21 mouse cellular contexts compared by ENCODE assay signal in the genomic region with DNA sequence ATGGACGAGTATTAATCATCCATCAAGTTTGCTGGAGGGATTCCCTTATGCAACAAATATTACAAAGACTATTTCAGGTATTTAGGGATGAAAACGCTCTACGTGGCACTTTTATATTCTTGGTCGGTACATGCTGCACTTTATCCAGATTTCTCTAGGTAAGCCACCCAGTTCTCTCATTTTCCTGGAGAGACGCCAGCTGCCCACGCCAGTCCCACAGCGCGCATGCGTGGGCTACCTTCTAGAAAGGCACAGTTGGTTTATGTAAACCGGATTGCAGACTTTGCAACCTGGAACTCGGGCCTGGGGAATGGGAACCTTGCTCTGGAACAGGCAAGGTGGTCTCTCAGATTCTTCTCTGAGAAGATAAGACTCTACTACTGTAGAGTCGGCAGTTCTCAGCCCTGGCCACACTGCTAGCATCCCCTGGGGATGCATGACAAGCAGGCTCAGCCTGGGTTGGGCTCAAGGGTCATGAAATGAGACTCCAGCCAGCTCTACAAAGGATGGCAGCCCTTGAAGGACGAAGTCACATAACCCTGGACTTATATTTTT.
DNase-seq lines count a peak whose midpoint lies in the region; ATAC-seq and TF ChIP-seq lines count a peak whose summit lies in the region.
"Had no signal": no experiment of that assay in that cellular context is flagged by ENCODE, and none has a peak within 500 bp of the region (broad histone marks: within the 10 kb centered on the region; RNA-seq: fewer than 3 reads in every experiment).

No protein-coding gene starts in this region.

- no peak overlapping the region for H3K9ac ChIP-seq in midbrain, embryonic 11.5 days (ENCODE audit: low read length)
- H3K9ac ChIP-seq in midbrain, embryonic 16.5 days (ENCODE audit: low read depth, low read length): no peak overlapping the region
- H3K9ac ChIP-seq: hindbrain, embryonic 15.5 days; neural tube, embryonic 13.5 days had no signal

- ATAC-seq in frontal cortex, adult (ENCODE audit: low TSS enrichment): peak; percentile 92
- ATAC-seq in midbrain, embryonic 11.5 days (ENCODE audit: low FRiP score): no peak
- no peak for ATAC-seq in midbrain, embryonic 16.5 days
- ATAC-seq: CD4-positive, CD25-positive, alpha-beta regulatory T cell, adult 4 months; forebrain, embryonic 14.5 days had no signal

- no peak for DNase-seq in frontal cortex, postnatal 10 days (ENCODE audit: low spot score in 2 of 2)
- peak; percentile 53 for DNase-seq in midbrain, embryonic 11.5 days (ENCODE audit: low spot score, missing footprints)
- peak; percentile 58 to 84 for DNase-seq in left cerebral cortex, adult 8-10 months (ENCODE audit: low spot score in 2 of 2)
- DNase-seq in telencephalon, adult 2 months (ENCODE audit: low read depth, low spot score): peak; percentile 70
- DNase-seq in retina, postnatal 1 day: no peak
- no peak for DNase-seq in lung, adult 2 months
- DNase-seq: cerebellum, postnatal 14 days; gastrocnemius, postnatal 10 days; heart, postnatal 10 days; kidney, adult 18-20 months; kidney, postnatal 10 days; lung, adult 18-20 months; lung, postnatal 36 days; spleen, adult 18-20 months had no signal

- no peaks in the 10 kb centered on the region for H3K9me3 ChIP-seq in midbrain, embryonic 11.5 days (ENCODE audit: control insufficient read depth, low read length)
- no peaks in the 10 kb centered on the region for H3K9me3 ChIP-seq in midbrain, embryonic 16.5 days (replicated peaks; ENCODE audit: control insufficient read depth, low read length, poor library complexity, severe bottlenecking)
- H3K9me3 ChIP-seq: hindbrain, embryonic 15.5 days had no signal

- no peak overlapping the region for H3K27ac ChIP-seq in midbrain, embryonic 11.5 days (ENCODE audit: low read depth, low read length)
- H3K27ac ChIP-seq in midbrain, embryonic 16.5 days (ENCODE audit: low read length): no peak overlapping the region
- H3K27ac ChIP-seq: hindbrain, embryonic 15.5 days; neural tube, embryonic 13.5 days had no signal

- H3K4me1 ChIP-seq in midbrain, embryonic 11.5 days (ENCODE audit: control insufficient read depth, insufficient read depth, low read length): peaks cover 3% of the 10 kb centered on the region
- peaks cover 3% of the 10 kb centered on the region; the same call in 1 of the 2 replicates for H3K4me1 ChIP-seq in midbrain, embryonic 16.5 days (ENCODE audit: control insufficient read depth, insufficient read depth, low read length)
- no peaks in the 10 kb centered on the region for H3K4me1 ChIP-seq in lung, adult 2 months (ENCODE audit: control insufficient read depth, insufficient read depth, low read length)

- H3K4me2 ChIP-seq in midbrain, embryonic 11.5 days: no peak overlapping the region
- H3K4me2 ChIP-seq in midbrain, embryonic 16.5 days (ENCODE audit: low read length): no peak overlapping the region
- H3K4me2 ChIP-seq: hindbrain, embryonic 15.5 days; neural tube, embryonic 13.5 days had no signal

- WGBS in midbrain, embryonic 11.5 days: 92% methylated on average over 13 of the region's 13 CpGs
- 89% methylated on average over 13 of the region's 13 CpGs for WGBS in midbrain, embryonic 16.5 days
- WGBS in lung, adult 2 months: 87% methylated on average over 13 of the region's 13 CpGs

- TF ChIP-seq POLR2A in lung, adult 2 months (IDR thresholded peaks at IDR 0.05; ENCODE audit: borderline replicate concordance, extremely low read depth, low read depth, low read length): no peak

- no peaks in the 10 kb centered on the region for H3K27me3 ChIP-seq in midbrain, embryonic 11.5 days (ENCODE audit: control insufficient read depth, insufficient read depth, low read length)
- H3K27me3 ChIP-seq in midbrain, embryonic 16.5 days (ENCODE audit: control insufficient read depth, insufficient read depth, low read depth, low read length): no peaks in the 10 kb centered on the region
- H3K27me3 ChIP-seq: hindbrain, embryonic 15.5 days; neural tube, embryonic 13.5 days had no signal

- H3K36me3 ChIP-seq in midbrain, embryonic 11.5 days (ENCODE audit: control insufficient read depth, insufficient read depth, low read length): no peaks in the 10 kb centered on the region
- no peaks in the 10 kb centered on the region for H3K36me3 ChIP-seq in midbrain, embryonic 16.5 days (ENCODE audit: control insufficient read depth, insufficient read depth, low read length)
- H3K36me3 ChIP-seq: G1E; hindbrain, embryonic 15.5 days; neural tube, embryonic 13.5 days had no signal

- TF ChIP-seq CTCF in lung, adult 2 months (IDR thresholded peaks at IDR 0.05; ENCODE audit: insufficient read depth, low read length): no peak

- H3K4me3 ChIP-seq in midbrain, embryonic 11.5 days (ENCODE audit: low read depth, low read length): no peak overlapping the region
- no peak overlapping the region for H3K4me3 ChIP-seq in midbrain, embryonic 16.5 days (ENCODE audit: low read depth, low read length)
- no peak overlapping the region for H3K4me3 ChIP-seq in lung, adult 2 months (replicated peaks; ENCODE audit: extremely low read depth, low read depth, low read length)
- H3K4me3 ChIP-seq: hindbrain, embryonic 15.5 days; neural tube, embryonic 13.5 days had no signal

Comparison
In these comparisons a context has a peak if more than half of its experiments do, and no peak if none do; other contexts are left out.
1. DNase-seq: peak in midbrain, embryonic 11.5 days (single experiment), left cerebral cortex, adult 8-10 months (2 of 2) and telencephalon, adult 2 months (single experiment); none in frontal cortex, postnatal 10 days (0 of 2), retina, postnatal 1 day (single experiment) and lung, adult 2 months (single experiment).